Mouse (Mus musculus) NIH3T3 (cell line): Measurements from ENCODE around the gene Hddc3.

ENCODE experiments used
- DNase-seq: peaks from one replicate; pipeline ENCODE4 v3.0.0-alpha.2; 2012; ENCODE audit warnings: low read depth

Gene Hddc3

DNA sequence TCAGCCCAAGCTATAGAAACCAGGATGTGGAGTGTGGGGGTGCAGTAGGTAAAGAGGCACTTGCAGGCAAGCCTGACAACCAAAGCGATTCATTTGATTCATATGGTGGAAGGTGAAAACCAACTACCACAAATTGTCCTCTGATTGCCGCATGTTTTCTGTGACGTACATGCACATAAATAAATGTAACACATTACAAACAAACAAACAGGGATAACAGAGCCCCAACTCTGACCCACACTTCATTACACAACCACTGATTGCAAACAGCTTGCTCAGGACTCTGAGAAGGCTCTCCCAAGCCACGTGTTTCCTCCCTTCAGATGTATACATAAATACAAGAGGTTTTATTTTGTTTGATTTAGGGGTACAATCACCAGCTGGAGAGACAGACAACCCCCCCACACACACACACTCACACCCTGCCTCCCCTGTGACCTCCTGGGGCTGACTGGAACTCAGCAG lies 27.1 kb downstream of the Hddc3 start:
- peak; percentile 66 for DNase-seq

- DNase-seq, result peak; percentile 77
Observed at GRCm38 (mm10) chr7:80370649-80371040, 27.7 kb downstream of the Hddc3 start.

DNA sequence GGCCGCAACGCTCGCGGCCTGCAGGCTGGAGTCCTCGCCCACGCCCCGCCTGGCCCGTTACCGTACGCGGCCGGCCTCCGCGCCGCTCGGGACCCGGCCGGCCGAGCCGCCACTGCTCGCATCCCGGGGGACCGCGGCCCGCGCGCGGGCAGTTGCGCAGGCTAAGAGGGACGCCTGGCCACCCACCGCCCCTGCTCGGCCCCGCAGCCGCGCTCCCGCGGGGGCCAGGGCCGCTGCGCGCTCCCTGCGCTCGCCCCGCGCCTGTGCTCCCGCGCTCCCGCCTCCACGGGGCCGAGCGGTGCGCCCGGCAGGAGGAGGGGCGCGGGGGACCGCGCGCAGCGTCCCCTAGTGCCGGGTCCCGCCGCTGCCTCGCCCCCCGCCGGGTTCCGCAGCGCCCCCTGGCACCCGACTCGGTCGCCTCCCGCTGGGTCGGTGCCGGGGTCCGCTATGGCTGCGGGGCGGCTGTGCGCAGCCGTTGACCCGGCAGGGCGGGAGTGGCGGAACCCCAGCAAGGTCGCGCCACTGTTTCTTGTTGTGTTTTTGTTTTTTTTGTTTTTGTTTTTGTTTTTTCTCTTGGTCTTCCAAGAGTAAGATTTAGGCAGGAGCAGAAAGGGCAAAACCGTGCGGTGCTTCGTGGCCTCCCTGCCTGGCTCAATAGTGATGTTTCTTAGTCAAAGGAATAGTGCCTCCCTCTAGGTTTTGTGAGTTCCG lies 28.3 kb downstream of the Hddc3 start, which contains the start of gene Man2a2:
Gene Man2a2, minus strand, starts transcription at position 335 of the 711 bp plus-strand sequence.
- peak; percentile 88 for DNase-seq

DNA sequence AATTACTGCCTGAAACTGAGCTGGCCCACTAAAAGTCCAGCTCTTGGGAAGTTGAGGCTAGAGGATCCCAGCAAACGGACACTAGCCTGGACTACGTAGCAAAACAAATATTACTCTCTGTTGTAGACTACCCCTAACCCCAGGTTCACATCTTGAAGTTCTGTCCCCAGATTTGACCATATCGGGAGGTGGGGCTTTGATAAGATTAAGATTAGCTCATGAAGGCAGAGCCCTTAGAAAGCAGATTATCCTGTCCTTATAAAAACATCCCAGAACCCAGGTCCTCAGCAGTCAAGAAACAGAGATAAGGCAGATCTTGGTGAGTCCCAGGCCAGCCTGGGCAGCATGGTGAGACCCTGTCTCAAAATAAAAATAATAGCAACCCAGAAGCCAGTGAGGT lies 29.3 kb downstream of the Hddc3 start:
- no peak for DNase-seq

GRCm38 (mm10) chr7:80372667-80373066 lies 29.8 kb downstream of the Hddc3 start:
- no peak for DNase-seq

- no peak for DNase-seq
Observed at GRCm38 (mm10) chr7:80373352-80373751, 30.4 kb downstream of the Hddc3 start.

GRCm38 (mm10) chr7:80373850-80374249 lies 30.9 kb downstream of the Hddc3 start:
- no peak for DNase-seq

DNA sequence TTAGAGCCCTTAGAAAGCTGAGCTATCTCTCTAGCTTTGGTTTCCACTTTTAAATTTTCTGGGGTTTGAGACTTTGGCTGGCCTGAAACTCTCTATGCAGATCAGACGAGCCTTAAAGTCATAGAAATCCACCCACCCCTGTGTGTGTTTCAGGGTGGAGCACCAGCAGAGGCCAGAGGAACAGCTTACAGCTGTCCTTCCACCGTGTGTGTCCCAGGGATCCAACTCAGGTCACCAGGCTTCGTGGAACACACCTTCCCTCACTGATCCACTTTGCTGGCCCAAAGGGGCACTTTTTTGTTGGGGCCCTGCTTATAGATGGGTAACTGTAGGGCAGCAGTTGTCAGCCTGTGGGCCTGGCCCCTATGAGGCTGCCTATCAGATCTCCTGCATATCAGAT lies 31.4 kb downstream of the Hddc3 start:
- DNase-seq, result no peak

- no peak for DNase-seq
Observed at GRCm38 (mm10) chr7:80374733-80375132, 31.8 kb downstream of the Hddc3 start.

DNA sequence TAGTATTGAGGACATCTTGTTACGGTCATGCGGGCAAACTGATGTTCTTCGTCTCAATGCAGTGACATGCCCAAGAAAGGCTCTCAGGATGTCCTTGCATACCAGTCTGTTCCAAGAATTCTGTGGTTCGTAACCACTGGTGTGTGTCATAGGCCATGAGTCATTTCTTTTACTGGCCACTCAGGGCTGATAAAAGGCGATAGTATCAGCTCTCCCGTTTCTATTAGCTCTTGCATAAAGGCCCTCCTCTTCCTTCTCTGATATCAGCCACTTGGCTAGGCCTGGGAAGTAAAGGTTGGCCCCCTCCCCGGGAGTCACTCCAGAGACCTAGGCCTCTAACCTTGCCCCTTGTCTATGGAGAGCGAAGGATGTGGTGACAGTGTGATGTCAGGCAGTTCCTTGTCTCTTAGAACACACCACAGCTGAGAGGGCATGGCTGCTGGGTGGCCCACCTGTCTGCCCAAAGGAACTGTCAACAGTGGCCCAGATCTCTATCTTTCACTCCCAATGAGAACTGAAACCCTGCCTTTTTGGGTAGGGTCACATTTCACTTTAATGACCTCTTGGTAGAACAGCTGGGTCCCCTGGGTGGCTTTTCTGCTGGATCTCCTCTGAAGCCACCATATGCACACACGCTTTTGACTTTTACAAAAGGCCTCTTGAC lies 32.6 kb downstream of the Hddc3 start:
- peak; percentile 77 for DNase-seq

DNA sequence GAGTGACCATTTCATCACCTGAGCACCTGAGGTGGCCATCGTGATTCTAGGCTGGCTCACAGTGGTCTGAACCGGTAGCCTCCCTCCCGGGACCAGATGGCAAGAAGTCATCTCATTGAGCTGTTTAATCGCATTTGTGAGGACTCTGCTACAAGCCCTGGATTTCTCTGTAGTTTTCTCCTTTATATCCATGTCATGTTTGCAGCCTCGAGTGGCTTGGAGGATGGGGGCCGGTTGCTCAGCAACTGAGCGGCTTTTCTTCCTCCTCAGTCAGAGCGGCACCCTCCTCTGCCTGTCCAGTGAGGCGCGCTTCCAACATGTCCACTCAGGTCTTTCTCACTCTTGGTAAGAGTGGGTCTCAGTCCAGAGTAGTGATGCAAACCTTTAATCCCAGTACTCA lies 33.3 kb downstream of the Hddc3 start:
- no peak for DNase-seq

DNA sequence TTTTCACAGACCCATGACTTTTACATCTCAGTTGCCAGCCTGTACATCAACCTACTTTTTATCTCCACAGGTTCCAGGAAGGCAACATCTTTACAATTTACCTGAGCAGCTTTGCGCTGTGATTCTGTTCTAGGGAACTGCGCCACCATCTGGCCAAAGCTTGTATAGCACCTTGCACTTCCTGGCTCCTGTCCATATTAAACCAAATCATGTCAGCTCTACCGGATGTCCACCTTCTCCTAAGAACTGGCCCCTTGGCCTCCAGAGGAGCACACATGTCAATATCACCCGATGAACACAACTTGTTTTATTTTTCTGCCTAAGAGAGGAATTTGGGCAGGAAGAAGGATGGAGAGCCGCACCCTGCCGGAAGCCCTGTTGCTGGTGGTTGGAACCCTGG lies 34.6 kb downstream of the Hddc3 start:
- peak; percentile 73 for DNase-seq

DNA sequence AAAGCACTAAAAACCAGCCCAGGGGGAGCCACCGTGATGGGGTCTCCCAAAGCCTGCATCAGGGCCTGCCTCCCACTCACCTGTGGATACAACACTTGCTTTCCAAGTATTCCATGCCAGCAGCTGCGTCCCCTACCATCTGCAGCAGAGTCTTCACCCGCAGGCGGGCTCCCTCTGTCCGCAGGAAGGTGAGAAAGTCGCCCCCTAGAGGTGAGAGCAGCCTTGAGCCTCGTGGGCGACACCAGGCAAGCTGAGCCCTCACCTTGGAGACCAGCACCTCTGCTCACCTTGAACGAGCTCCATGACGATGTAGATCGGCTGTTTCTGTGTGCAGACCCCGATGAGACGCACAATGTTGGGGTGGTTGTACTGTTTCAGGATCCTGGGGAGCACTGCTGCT lies 36.6 kb downstream of the Hddc3 start:
- peak; percentile 37 for DNase-seq

DNA sequence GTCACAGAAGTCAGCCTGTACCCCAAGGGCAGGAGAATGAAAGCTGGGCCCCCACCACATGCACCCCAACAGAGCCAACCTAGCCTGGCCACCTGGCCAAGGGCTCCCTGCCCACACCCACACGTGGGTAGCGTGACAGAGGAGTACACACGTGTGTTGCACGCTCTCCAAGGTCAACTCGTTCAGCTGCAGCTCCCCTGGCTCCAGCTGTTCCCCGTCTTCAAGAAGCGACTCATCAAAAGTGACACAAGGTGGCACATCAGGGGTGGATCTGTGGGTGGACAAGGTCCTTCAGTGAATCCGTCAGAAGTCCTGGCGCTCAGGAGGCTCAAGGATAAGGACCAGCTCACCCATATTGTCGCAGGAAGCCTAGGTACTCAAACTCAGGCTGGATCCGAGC lies 40.0 kb downstream of the Hddc3 start:
- DNase-seq, result no peak

DNA sequence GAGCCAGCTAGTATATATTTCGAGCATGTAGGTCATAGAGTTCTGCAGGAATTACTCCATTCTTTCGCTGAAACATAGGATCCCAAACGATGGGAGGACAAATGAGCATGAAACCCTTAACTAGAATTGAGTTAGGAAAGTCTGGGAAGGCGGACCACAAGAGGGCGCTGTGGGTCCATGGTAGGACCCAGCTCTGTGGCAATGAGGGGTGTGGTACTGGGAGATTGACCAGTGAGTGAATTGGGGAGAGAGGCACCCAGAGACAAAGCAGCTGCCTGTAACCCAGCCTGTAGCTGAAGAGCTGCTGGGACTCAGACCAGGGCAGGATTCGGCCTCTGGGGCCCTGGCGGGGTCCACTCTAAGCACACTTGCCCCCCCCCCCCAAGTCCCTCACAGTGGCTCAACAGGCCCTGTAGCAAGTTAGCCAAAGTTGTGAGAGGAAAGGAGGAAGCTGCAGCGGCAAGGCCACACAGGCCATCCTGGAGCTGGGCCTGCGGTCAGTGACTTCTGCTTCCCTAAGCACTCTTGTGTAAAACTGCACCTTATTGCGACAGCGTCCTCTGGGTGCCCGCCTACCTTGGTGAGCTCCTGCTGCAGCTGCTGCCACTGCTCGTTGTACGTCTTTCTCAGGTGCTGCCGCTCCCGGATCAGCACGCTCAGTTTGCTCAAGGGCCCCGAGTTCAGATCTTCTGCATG lies 43.5 kb downstream of the Hddc3 start:
- DNase-seq, result peak; percentile 97

GRCm38 (mm10) chr7:80387033-80387632 lies 44.2 kb downstream of the Hddc3 start:
- DNase-seq, result no peak

DNA sequence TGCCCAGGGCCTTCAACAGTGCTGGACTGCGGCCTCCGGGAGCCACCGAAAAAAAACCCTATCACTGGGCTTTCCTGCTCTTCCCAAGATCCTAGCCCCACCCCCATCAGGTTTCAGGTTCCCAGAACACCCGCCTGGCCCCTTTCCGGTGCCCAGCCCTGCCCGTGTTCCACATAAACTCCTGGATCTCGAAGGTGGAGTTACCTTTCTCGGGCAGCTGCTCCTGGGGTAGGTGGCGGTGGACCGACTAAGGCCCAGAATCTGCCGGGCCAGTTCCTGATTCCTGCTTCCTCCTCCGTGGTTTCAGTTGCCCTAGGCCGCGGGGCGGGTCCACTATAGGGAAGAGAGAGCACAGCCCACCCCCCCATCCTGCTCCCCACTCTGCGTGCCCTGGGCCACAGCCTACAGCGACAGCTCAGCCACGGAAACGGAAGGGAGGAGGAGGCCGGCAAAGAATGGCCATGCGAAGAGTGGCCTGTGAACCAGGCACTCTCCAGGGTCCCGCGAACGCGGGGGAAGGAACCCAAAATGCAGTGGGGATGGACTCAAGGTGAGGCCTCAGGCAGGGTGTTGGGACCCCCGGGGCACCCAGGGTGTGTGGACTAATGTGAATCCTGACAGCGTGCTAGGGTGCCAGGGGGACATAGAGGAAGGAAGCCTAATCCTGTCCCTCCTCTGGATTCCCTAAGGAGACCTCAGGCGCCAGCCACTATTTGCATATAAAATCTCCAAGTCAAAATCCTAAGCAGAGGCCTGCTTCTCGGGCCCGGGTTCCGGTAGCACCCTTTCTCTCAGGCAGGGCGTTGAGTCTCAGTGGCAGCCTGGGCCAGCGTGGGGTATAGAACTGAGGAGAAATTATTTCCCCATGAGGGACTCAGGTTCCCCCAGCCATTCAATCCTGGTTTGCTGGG lies 45.0 kb downstream of the Hddc3 start, which contains the start of gene Fes:
Gene Fes, minus strand, starts transcription at position 314 of the 911 bp plus-strand sequence.
- peak; percentile 71 for DNase-seq

GRCm38 (mm10) chr7:80392119-80392518 lies 49.2 kb downstream of the Hddc3 start:
- DNase-seq, result no peak

GRCm38 (mm10) chr7:80394600-80394999 lies 51.7 kb downstream of the Hddc3 start:
- DNase-seq, result peak; percentile 35

- peak; percentile 53 for DNase-seq
Observed at GRCm38 (mm10) chr7:80396427-80396826, 53.5 kb downstream of the Hddc3 start.

DNA sequence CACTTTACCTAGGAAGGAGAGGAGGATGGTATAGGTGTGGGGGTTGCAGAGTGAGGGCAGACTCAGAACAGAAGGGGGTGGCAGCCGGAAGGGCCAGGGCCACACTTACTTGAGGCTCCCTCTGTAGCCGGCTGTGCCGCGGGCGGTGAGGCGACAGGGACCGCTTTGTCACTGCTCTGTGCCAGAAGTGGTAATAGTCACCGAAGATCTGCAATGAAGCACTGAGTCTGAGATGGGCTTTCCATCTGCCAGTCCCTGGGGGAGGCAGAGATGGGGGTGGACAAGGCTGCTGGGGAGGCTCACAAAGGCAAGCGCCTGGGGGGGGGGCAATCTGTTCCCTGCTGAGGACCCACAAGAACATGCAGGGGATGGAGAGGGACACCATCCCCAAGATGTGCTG lies 55.1 kb downstream of the Hddc3 start:
- no peak for DNase-seq
